Mouse (Mus musculus) frontal cortex, postnatal 25 days (tissue): ENCODE results near the gene Pdzrn4.

Source experiments
- DNase-seq, 2 experiments: peaks; one replicate each; pipeline ENCODE4 v3.0.0; 2022; ENCODE audit warnings: low spot score in 2 of 2

Gene Pdzrn4

GRCm38 (mm10) chr15:92584357-92585138 lies 187.9 kb downstream of the Pdzrn4 start:
- no peak for DNase-seq

DNA sequence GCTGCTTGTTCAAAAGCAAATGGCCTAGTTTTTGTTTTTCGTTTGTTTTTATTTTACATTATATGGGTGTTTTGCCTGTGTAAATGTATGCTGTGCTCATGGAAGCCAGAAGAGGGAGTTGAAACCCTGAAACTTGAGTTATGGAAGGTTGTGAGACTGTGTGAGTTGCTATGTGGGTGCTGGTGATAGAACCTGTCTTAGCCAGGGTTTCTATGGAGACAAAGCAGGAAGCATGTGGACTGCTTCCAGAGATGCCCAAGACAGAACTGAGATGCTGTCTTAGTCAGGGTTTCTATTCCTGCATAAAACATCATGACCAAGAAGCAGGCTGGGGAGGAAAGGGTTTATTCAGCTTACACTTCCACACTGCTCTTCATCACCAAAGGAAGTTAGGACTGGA lies 190.8 kb downstream of the Pdzrn4 start:
- DNase-seq = no peak

DNA sequence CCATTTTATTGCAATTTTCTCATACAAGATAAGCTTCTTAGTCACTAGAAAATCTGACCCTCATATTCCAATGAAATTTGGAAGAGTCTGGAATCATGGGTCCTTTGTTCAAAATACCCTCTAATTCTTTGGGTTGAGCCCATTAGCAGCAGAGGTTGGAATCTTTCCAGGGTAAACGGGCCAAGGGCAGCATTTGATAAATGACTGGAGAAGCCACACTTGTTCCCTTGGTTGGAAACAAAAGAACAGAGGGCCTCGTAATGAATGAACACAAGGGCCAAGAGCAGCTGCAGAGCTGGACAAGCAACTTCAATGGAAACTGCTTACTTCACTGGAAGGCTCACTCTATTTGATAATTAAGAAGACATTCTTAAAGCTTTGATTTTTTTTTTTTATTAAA lies 198.0 kb downstream of the Pdzrn4 start:
- no peak for DNase-seq

GRCm38 (mm10) chr15:92597011-92597780 lies 200.5 kb downstream of the Pdzrn4 start:
- no peak for DNase-seq

DNA sequence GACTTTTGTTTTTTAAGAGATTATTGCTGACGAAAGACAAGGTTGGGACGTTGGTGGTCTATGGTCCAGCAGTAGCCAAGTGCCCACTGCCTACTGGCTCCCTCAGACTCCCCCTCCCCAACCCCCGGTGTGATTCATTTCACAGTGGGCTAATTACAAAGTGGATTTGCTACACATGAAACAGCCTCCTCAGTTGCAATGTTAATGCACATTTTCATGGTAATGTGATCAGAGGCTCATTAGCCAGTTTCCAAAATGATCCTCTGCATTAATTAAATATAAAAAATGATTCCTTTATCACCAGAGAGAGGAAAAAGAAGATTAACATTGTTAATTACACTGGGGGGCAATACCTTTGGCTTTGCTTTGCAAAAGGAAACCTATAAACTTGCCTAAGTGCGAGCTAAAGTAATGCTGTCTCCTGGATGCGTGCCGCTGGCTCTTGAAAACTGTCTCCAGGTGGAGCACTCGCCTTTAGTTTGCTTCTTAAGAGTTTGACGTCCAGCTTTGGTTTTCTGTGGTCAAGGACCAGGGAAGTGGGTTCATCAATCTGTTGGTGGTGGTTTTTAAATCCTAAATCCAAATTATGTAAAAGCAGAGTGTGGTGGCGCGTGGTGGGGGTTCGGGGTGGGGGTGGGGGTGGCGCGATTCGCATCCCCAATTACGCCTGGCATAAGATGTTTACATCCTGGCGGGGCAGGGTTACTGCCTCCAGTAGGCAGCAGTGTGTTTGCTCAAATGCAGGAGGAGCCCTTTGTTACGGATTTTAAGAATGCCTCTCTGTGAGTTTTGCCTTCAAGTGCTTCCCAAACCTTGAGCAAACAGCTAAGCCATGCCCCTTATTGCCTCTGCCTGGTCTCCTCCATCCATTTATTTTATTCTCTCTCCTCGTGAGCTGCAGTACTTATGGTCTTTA lies 202.0 kb downstream of the Pdzrn4 start:
- no peak for DNase-seq

GRCm38 (mm10) chr15:92599381-92599780 lies 202.7 kb downstream of the Pdzrn4 start:
- DNase-seq = no peak

DNA sequence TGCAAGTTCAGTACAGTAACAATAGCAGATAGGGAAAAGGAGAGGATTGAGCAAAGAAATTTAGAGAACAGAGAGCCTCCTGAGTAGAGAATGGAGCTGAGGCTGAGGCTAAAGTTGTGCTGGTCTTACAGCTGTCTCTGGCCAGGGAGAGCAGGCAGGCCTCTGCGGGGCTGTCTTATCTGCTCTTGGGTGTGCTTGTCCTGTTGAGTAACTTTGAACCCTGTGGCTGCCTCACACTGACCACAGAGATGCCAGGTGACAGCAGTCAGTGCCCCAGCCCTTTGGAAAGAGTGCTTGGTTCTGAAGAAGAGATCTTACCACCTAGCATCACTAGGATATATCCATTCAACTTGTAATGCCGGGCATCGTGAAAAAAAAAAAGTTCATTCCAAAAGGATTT lies 214.2 kb downstream of the Pdzrn4 start:
- DNase-seq = no peak

GRCm38 (mm10) chr15:92612386-92612785 lies 215.7 kb downstream of the Pdzrn4 start:
- DNase-seq = no peak

- DNase-seq = no peak
Observed at GRCm38 (mm10) chr15:92613228-92613627, 216.5 kb downstream of the Pdzrn4 start.

DNA sequence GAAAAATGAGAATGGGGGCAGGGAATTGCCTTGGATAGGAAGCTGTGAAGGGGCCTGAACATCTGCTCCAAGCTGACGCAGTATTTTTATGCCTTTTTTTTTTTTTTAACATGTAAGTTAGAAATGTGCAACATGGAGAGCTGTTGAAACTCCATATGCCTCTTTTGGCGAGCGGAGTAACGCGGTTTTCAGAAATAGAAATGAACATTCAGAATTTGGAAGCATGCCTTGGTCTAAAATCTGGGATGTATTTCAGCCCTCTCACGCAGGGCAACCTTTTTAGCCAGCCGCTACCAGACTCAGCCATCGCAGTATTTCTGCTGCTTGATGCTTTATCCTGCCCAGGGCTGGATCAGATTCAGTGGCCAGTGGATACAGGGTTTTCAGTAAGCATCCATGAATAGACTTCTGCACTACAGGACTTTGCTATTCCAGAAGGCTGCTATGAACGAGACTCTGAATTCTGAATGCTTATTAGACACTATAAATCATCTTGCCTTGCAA lies 225.1 kb downstream of the Pdzrn4 start:
- peak; percentile 19 to 34 for DNase-seq

DNA sequence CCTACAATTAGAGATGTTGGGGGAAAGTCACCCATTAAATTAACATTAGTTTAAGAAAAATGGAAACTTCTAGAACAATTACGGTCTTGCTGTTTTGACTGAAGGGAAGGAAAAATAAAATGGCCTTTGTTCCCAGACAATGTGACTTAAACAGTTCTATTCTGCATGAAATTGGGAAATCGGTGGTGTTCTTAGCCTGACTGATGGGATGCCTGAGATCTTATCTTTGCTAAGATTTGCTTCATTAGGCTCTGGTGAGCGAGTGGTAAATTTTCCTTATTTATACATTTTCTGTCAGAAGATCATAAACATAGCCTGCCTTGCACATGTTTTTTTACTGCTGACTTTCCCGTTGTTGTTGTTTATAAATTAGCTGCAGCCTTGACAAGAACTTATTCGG lies 225.6 kb downstream of the Pdzrn4 start:
- DNase-seq = no peak

DNA sequence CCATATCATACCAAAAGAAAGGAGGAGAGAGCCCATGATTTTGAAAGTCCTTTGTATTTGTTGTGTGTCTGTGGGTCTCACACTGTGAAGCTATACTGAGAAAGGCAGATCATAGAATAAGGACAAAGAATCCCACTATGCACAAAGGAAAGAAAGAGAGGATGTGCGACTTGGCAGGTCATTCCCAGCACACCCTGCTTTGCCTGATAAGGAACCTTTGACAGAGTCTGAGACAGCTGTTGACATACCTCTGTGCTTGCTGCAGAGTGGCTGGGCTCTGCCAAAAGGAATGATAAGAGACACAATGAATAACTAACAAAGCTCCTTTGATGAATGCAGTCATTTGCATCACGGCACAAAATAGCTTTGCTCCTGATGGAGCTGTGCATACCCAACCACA lies 232.5 kb downstream of the Pdzrn4 start:
- DNase-seq = no peak

DNA sequence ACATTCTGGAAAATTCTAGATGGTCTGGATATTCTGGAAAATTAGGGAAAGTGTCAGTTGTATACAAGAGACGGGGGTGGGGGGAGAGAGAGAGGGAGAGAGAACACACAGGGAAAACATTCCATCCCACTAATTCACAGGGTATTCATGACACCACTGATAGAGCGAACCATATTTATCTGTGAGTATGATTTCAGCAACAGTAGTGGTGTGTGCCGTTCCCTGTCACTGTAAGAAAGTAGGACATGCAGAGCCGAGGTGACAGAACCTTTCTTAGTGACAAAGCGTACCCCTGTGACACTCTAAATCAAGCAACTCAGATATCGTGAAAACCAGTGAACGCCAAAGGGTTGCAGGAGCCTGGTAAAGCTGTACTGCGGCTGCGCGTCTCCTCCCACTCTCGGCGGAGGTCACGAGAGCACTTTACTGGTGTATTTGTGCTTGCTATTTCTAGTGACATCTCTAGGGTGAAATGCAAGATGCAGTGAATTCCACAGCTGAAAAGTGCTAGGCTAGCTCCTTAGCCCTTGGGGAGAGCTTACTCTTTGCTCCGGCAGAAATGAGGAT lies 237.4 kb downstream of the Pdzrn4 start:
- DNase-seq = no peak

DNA sequence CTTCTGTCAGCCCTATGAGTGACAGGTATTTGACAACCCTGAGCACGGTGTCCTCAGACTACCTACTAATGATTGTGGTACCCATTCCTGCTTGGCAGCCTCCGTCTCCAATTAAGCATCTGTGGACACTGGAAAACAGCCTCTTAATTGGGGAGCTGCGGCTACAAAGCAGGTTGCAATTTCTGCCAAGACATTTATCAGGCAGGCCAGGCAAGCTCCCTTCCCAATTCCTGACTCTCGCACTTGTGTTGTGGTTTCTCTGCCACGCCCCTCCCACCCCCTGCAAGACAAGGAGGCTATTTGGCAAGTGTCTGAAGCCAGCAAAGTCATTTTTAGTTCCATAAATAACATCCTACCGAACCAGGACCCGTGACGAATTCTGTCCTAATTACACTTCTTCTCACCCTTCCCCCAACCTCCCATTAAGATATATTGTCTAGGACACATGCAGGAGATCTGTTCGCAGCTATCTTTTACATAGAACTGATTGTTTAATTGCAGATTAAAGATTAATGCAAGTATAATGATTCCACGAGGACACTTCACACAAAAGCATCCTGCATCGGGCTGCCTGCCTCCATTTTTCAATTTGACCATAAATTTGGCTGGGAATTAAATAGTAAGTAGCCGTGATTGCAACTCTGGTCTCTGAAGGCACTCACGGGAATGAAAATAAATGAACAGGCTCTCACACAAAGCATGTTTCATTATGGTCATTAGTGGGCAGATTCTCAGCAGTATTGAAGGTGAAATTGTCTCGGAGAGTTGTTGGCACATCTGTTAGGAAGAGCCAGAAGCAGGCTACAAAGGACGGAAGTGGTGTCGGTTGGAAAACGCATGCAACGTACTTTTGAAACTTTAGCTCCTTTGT lies 243.8 kb downstream of the Pdzrn4 start:
- no peak for DNase-seq

DNA sequence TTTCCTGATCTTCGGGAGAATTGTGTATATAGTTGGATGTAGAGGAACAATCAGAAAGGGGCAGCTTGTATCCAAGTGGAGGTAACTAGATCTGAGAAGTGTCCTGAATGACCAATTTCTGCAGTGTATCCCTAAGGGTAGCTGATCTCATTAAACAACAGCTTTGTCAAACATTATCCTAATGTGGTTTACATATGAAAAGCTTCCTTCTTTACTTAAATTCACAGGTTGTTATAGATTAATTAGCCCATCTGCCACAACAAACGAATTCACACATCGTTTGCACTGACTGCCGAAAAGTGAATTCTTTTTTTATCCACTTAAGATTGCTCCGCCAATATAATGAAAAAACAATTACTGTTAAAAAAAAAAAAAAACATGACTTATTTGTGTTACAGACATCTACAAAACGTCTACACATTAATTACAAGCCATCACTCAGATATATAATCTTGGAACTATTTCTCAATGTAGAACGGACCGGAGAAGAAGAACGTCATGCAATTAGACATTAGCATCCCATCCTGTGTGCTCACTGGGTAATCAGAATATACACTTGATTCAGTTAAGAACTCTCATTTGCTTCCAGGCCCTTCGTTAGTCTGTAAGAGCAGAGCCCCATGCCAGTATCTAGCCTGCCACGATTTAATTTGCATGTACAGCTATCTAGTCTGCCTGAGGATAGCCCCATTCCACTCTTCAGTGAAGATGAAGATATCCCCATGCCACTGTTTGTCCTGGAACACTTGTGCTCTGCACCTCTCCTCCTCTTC lies 274.8 kb downstream of the Pdzrn4 start:
- DNase-seq = no peak

GRCm38 (mm10) chr15:92676096-92676495 lies 279.4 kb downstream of the Pdzrn4 start:
- no peak for DNase-seq

DNA sequence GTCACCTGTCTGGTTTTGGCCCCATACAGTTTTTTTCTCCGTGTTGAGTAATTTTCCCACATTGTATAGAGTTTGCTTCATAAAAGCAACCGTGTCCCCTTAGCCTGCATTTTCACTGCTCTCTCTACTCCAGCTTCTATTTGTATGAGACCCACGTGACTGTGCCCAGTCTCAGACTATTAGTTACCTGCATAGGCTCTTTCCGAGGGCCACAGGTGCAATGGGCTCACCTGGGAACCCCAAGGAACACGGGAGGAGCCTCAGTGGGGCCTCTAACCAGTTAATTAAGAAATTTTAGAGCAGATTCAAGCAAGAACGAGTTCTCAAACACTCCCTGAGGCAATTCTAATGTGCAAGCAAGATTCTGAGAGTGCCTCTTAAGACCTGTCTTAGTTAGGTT lies 281.7 kb downstream of the Pdzrn4 start:
- no peak for DNase-seq

- no peak for DNase-seq
Observed at GRCm38 (mm10) chr15:92679541-92679940, 282.9 kb downstream of the Pdzrn4 start.

- no peak for DNase-seq
Observed at GRCm38 (mm10) chr15:92696276-92696956, 299.7 kb downstream of the Pdzrn4 start.
